Mouse (Mus musculus) small intestine, adult 2 months (tissue): ENCODE measurements around the gene Ggps1.

Experiments used
- CTCF ChIP-seq: fragments of 200-500 bp; IDR thresholded peaks from 2 replicates; pipeline ENCODE4 v1.5.1; 2012; ENCODE audit warnings: low read depth, mild to moderate bottlenecking, control low read depth, inconsistent platforms, low read length, moderate library complexity, mixed read lengths; ENCODE audit not compliant: insufficient replicate concordance, insufficient read length; ENCODE audit errors: extremely low read depth
- POLR2A ChIP-seq: fragments of 200-500 bp; IDR thresholded peaks from 2 replicates; pipeline ENCODE4 v1.6.1; 2012; ENCODE audit warnings: low read depth, mild to moderate bottlenecking, control low read depth, inconsistent platforms, low read length, moderate library complexity

GRCm38 (mm10) chr13:14035875-14036630 is 27.2 kb downstream of the Ggps1 start:
- TF ChIP-seq CTCF (no peak), POLR2A (no peak)
